Mouse (Mus musculus) hindbrain, postnatal 0 days (tissue): ENCODE data around the gene Med11. TPM values are rescaled to one million over a fixed set of nuclear protein-coding genes. Genes with fewer than 3 reads are reported as not detected.

ENCODE experiments used
- ATAC-seq: fragments of 200-750 bp; cut with Nextera tagmentation; 2 replicates; pipeline ENCODE4 v1.8.0; 2017; ENCODE audit warnings: mild to moderate bottlenecking, moderate TSS enrichment, moderate library complexity
- DNase-seq: peaks from one replicate; pipeline ENCODE4 v3.0.0-alpha.2; 2015; ENCODE audit warnings: low spot score
- H3K27ac ChIP-seq: fragments of 300-500 bp; sonication (generic); 2 replicates; pipeline ENCODE4 v1.5.1; 2014; ENCODE audit warnings: mild to moderate bottlenecking
- H3K27me3 ChIP-seq: fragments of 300-500 bp; sonication (generic); 2 replicates; pipeline ENCODE4 v1.6.1; 2014; ENCODE audit warnings: low read length, mixed read lengths; ENCODE audit not compliant: insufficient read depth
- H3K36me3 ChIP-seq: fragments of 300-500 bp; sonication (generic); 2 replicates; pipeline ENCODE4 v1.6.1; 2014; ENCODE audit warnings: low read length, mixed read lengths; ENCODE audit not compliant: insufficient read depth
- H3K4me1 ChIP-seq: fragments of 300-500 bp; sonication (generic); 2 replicates; pipeline ENCODE4 v1.6.1; 2014; ENCODE audit warnings: antibody characterized with exemption, low read length, mixed read lengths; ENCODE audit not compliant: insufficient read depth
- H3K4me2 ChIP-seq: fragments of 300-500 bp; sonication (generic); 2 replicates; pipeline ENCODE4 v1.6.1; 2014; ENCODE audit warnings: low read depth, mild to moderate bottlenecking, low read length, moderate library complexity, mixed read lengths
- H3K4me3 ChIP-seq: fragments of 300-500 bp; sonication (generic); 2 replicates; pipeline ENCODE4 v1.5.1; 2014; ENCODE audit warnings: low read length
- H3K9ac ChIP-seq: fragments of 300-500 bp; sonication (generic); replicated peaks from 2 replicates; pipeline ENCODE4 v1.6.1; 2014; ENCODE audit warnings: mild to moderate bottlenecking, low read length, moderate library complexity, mixed read lengths
- H3K9me3 ChIP-seq: fragments of 300-500 bp; sonication (generic); 2 replicates; pipeline ENCODE4 v1.6.1; 2016; ENCODE audit warnings: low read length, mixed read lengths
- CTCF ChIP-seq: IDR thresholded peaks from 2 replicates; pipeline ENCODE4 v1.5.1; 2016; ENCODE audit warnings: antibody characterized with exemption, control low read depth, low read depth
- WGBS: fragments of 180-500 bp; shearing (Covaris S2); extraction: QIAGEN DNeasy Blood & Tissue Kit; methylation state at CpG from one replicate; pipeline ENCODE4 v1.1.7; 2014; 5-methylcytosine and 5-hydroxymethylcytosine counted together
- polyA plus RNA-seq: library from polyadenylated mRNA; unstranded; fragments of >200 nt; fragmentation: Nextera tagmentation; extraction: Ambion mirVana; gene quantifications from 2 replicates; pipeline ENCODE4 v1.2.1, GENCODE M21; 2015
- total RNA-seq: library from RNA; depleted of rRNA; stranded (reverse); fragments of >200 nt; gene quantifications from 2 replicates; pipeline ENCODE4 v1.2.3, GENCODE M21; 2014

Med11 gene
- total and polyA plus RNA-seq, 2 experiments from 2014 or later = 23.7 to 30.5 TPM

GRCm38 (mm10) chr11:70433569-70433943, 18.2 kb upstream of the Med11 start:
- peaks cover 19% of the 10 kb centered on the region for H3K36me3 ChIP-seq
- H3K4me3 ChIP-seq = peak overlapping the region; percentile 87
- 74% methylated on average over 1 of the region's 1 CpGs for WGBS
- peak overlapping the region; percentile 78 for H3K4me2 ChIP-seq
- peak overlapping the region; percentile 91; the same call in 1 of the 2 replicates for H3K27ac ChIP-seq
- ATAC-seq (no peak), DNase-seq (no peak)
- H3K4me1 ChIP-seq = peaks cover 16% of the 10 kb centered on the region
- H3K9me3 ChIP-seq = no peaks in the 10 kb centered on the region
- TF ChIP-seq CTCF = no peak
- peak overlapping the region; percentile 88 for H3K9ac ChIP-seq
- no peaks in the 10 kb centered on the region for H3K27me3 ChIP-seq

- peaks cover 16% of the 10 kb centered on the region for H3K4me1 ChIP-seq
- peak overlapping the region; percentile 78 for H3K4me2 ChIP-seq
- TF ChIP-seq CTCF = no peak
- H3K4me3 ChIP-seq = peak overlapping the region; percentile 87; the same call in 1 of the 2 replicates
- 88% methylated on average over 3 of the region's 3 CpGs for WGBS
- peaks cover 23% of the 10 kb centered on the region for H3K36me3 ChIP-seq
- no peak for ATAC-seq
- no peak overlapping the region for H3K27ac ChIP-seq
- no peaks in the 10 kb centered on the region for H3K27me3 ChIP-seq
- DNase-seq = no peak
- H3K9me3 ChIP-seq = no peaks in the 10 kb centered on the region
- peak overlapping the region; percentile 88 for H3K9ac ChIP-seq
These were observed 17.8 kb upstream of the Med11 start for GRCm38 (mm10) chr11:70433951-70434350.

GRCm38 (mm10) chr11:70435476-70435875, 16.2 kb upstream of the Med11 start:
- no peak overlapping the region for H3K9ac ChIP-seq
- DNase-seq (no peak), ATAC-seq (no peak)
- WGBS = 85% methylated on average over 5 of the region's 5 CpGs
- no peak overlapping the region for H3K27ac ChIP-seq
- H3K4me1 ChIP-seq = peaks cover 16% of the 10 kb centered on the region
- H3K4me2 ChIP-seq = no peak overlapping the region
- no peak for TF ChIP-seq CTCF
- peaks cover 38% of the 10 kb centered on the region for H3K36me3 ChIP-seq
- H3K27me3 ChIP-seq = no peaks in the 10 kb centered on the region
- no peak overlapping the region for H3K4me3 ChIP-seq
- H3K9me3 ChIP-seq = no peaks in the 10 kb centered on the region

- Histone ChIP-seq H3K27me3 (no peaks in the 10 kb centered on the region), H3K36me3 (peaks cover 41% of the 10 kb centered on the region), H3K4me2 (no peak overlapping the region), H3K9me3 (no peaks in the 10 kb centered on the region), H3K9ac (no peak overlapping the region), H3K4me3 (no peak overlapping the region), H3K4me1 (peaks cover 12% of the 10 kb centered on the region), H3K27ac (no peak overlapping the region)
- 88% methylated on average over 6 of the region's 6 CpGs for WGBS
- no peak for TF ChIP-seq CTCF
- ATAC-seq = no peak
- DNase-seq = no peak
These were observed 14.3 kb upstream of the Med11 start for GRCm38 (mm10) chr11:70437426-70437825.

- TF ChIP-seq CTCF = no peak
- no peaks in the 10 kb centered on the region for H3K9me3 ChIP-seq
- ATAC-seq = no peak
- DNase-seq = no peak
- 83% methylated on average over 7 of the region's 7 CpGs for WGBS
- no peak overlapping the region for H3K27ac ChIP-seq
- H3K4me3 ChIP-seq = no peak overlapping the region
- peaks cover 6% of the 10 kb centered on the region for H3K4me1 ChIP-seq
- H3K36me3 ChIP-seq = peaks cover 41% of the 10 kb centered on the region
- H3K27me3 ChIP-seq = no peaks in the 10 kb centered on the region
- H3K9ac ChIP-seq = no peak overlapping the region
- no peak overlapping the region for H3K4me2 ChIP-seq
These were observed 12.9 kb upstream of the Med11 start for GRCm38 (mm10) chr11:70438728-70439374.

GRCm38 (mm10) chr11:70440637-70441036, 11.1 kb upstream of the Med11 start:
- WGBS = 93% methylated on average over 4 of the region's 4 CpGs
- H3K4me3 ChIP-seq = no peak overlapping the region
- no peaks in the 10 kb centered on the region for H3K4me1 ChIP-seq
- no peak overlapping the region for H3K9ac ChIP-seq
- H3K4me2 ChIP-seq = no peak overlapping the region
- peaks cover 41% of the 10 kb centered on the region for H3K36me3 ChIP-seq
- no peak for DNase-seq
- no peak for TF ChIP-seq CTCF
- no peak for ATAC-seq
- H3K9me3 ChIP-seq = no peaks in the 10 kb centered on the region
- H3K27me3 ChIP-seq = no peaks in the 10 kb centered on the region
- H3K27ac ChIP-seq = no peak overlapping the region

GRCm38 (mm10) chr11:70441882-70442281, 9.8 kb upstream of the Med11 start:
- DNase-seq (no peak), ATAC-seq (no peak)
- Histone ChIP-seq H3K9ac (no peak overlapping the region), H3K27ac (no peak overlapping the region), H3K36me3 (peaks cover 28% of the 10 kb centered on the region), H3K4me1 (no peaks in the 10 kb centered on the region), H3K4me3 (no peak overlapping the region), H3K4me2 (no peak overlapping the region), H3K27me3 (no peaks in the 10 kb centered on the region), H3K9me3 (no peaks in the 10 kb centered on the region)
- 92% methylated on average over 7 of the region's 7 CpGs for WGBS
- no peak for TF ChIP-seq CTCF
